Mouse (Mus musculus) bone marrow macrophage, adult 2 months (primary cell): ENCODE results near the gene Nuak2.

Experiments used
- CTCF ChIP-seq: IDR thresholded peaks from 2 replicates; pipeline ENCODE4 v1.5.1; 2012; ENCODE audit warnings: low read depth, mild to moderate bottlenecking, low read length, moderate library complexity
- POLR2A ChIP-seq: IDR thresholded peaks from 2 replicates; pipeline ENCODE4 v1.6.1; 2012; ENCODE audit warnings: mild to moderate bottlenecking, low read depth, low read length, borderline replicate concordance

- TF ChIP-seq POLR2A (no peak), CTCF (no peak)
Observed at GRCm38 (mm10) chr1:132317894-132318863, 2.3 kb downstream of the Nuak2 start.
